16 mouse cellular contexts compared by ENCODE assay signal in genomic region chr3:84703083-84703810, GRCm38 (mm10). TPM values are rescaled to one million over a fixed set of nuclear protein-coding genes. Genes with fewer than 3 reads are reported as not detected.
DNase-seq lines count a peak whose midpoint lies in the region; ATAC-seq and TF ChIP-seq lines count a peak whose summit lies in the region.
"Had no signal": no experiment of that assay in that cellular context is flagged by ENCODE, and none has a peak within 500 bp of the region (broad histone marks: within the 10 kb centered on the region; RNA-seq: fewer than 3 reads in every experiment).

No protein-coding gene starts in this region.

- no peaks in the 10 kb centered on the region for H3K9me3 ChIP-seq in embryonic facial prominence, embryonic 14.5 days (ENCODE audit: control insufficient read depth, low read length)
- H3K9me3 ChIP-seq in embryonic facial prominence, embryonic 10.5 days, result peaks cover 4% of the 10 kb centered on the region; the same call in 1 of the 2 replicates
- peaks cover 4% of the 10 kb centered on the region; the same call in 1 of the 2 replicates for H3K9me3 ChIP-seq in liver, embryonic 12.5 days (replicated peaks)
- H3K9me3 ChIP-seq in midbrain, embryonic 11.5 days (ENCODE audit: control insufficient read depth, low read length), result no peaks in the 10 kb centered on the region; the same call in 1 of the 2 replicates
- H3K9me3 ChIP-seq: heart, embryonic 10.5 days; limb, embryonic 15.5 days had no signal

- ATAC-seq in embryonic facial prominence, embryonic 14.5 days (ENCODE audit: low read depth), result peak; percentile 44; the same call in 1 of the 2 replicates
- ATAC-seq in liver, embryonic 12.5 days, result peak; percentile 90
- no peak for ATAC-seq in midbrain, embryonic 11.5 days (ENCODE audit: low FRiP score)
- ATAC-seq: activated CD4-positive, CD25-positive, alpha-beta regulatory T cell, adult 4 months; forebrain, postnatal 0 days had no signal

- peak; percentile 70 for DNase-seq in embryonic facial prominence, embryonic 14.5 days (ENCODE audit: low spot score)
- no peak for DNase-seq in embryonic facial prominence, embryonic 10.5 days (ENCODE audit: low spot score)
- DNase-seq in urinary bladder, adult 2 months (ENCODE audit: low spot score), result no peak
- DNase-seq in urinary bladder, postnatal 10 days (ENCODE audit: low spot score), result no peak
- DNase-seq in midbrain, embryonic 11.5 days (ENCODE audit: low spot score, missing footprints), result no peak
- DNase-seq: forebrain, postnatal 0 days; gastrocnemius, postnatal 10 days; heart, postnatal 4 days; lung, postnatal 4 days; thymus, postnatal 25 days had no signal

- no peak overlapping the region for H3K4me2 ChIP-seq in embryonic facial prominence, embryonic 14.5 days (ENCODE audit: low read depth, low read length)
- H3K4me2 ChIP-seq in liver, embryonic 12.5 days, result peak overlapping the region; percentile 58
- H3K4me2 ChIP-seq in myocyte (ENCODE audit: low read depth), result peak overlapping the region; percentile 67
- H3K4me2 ChIP-seq in midbrain, embryonic 11.5 days, result no peak overlapping the region
- H3K4me2 ChIP-seq: limb, embryonic 15.5 days had no signal

- H3K79me2 ChIP-seq in myocyte (ENCODE audit: control insufficient read depth, insufficient read depth), result no peaks in the 10 kb centered on the region

- H3K36me3 ChIP-seq in embryonic facial prominence, embryonic 14.5 days (ENCODE audit: control insufficient read depth, insufficient read depth, low read length), result no peaks in the 10 kb centered on the region
- no peaks in the 10 kb centered on the region for H3K36me3 ChIP-seq in embryonic facial prominence, embryonic 10.5 days (replicated peaks)
- no peaks in the 10 kb centered on the region for H3K36me3 ChIP-seq in liver, embryonic 12.5 days
- H3K36me3 ChIP-seq in myocyte (ENCODE audit: control insufficient read depth, insufficient read depth), result no peaks in the 10 kb centered on the region
- no peaks in the 10 kb centered on the region for H3K36me3 ChIP-seq in midbrain, embryonic 11.5 days (ENCODE audit: control insufficient read depth, insufficient read depth, low read length)
- H3K36me3 ChIP-seq: heart, embryonic 10.5 days; limb, embryonic 15.5 days had no signal

- H3K4me3 ChIP-seq in embryonic facial prominence, embryonic 14.5 days (ENCODE audit: low read depth, low read length), result no peak overlapping the region
- H3K4me3 ChIP-seq in embryonic facial prominence, embryonic 10.5 days, result no peak overlapping the region
- no peak overlapping the region for H3K4me3 ChIP-seq in bone marrow macrophage, adult 2 months (ENCODE audit: insufficient read depth, low read length)
- 0 out of 2 replicates have a peak overlapping the region, but pooled peaks have one; percentile 4 for H3K4me3 ChIP-seq in liver, embryonic 12.5 days
- H3K4me3 ChIP-seq in myocyte, result no peak overlapping the region
- H3K4me3 ChIP-seq in midbrain, embryonic 11.5 days (ENCODE audit: low read depth, low read length), result no peak overlapping the region
- H3K4me3 ChIP-seq: heart, embryonic 10.5 days; limb, embryonic 15.5 days had no signal

- no peaks in the 10 kb centered on the region for H3K27me3 ChIP-seq in embryonic facial prominence, embryonic 14.5 days (replicated peaks; ENCODE audit: control insufficient read depth, insufficient read depth, low read length)
- no peaks in the 10 kb centered on the region for H3K27me3 ChIP-seq in embryonic facial prominence, embryonic 10.5 days (replicated peaks; ENCODE audit: low read depth, poor library complexity, severe bottlenecking)
- no peaks in the 10 kb centered on the region for H3K27me3 ChIP-seq in liver, embryonic 12.5 days (replicated peaks)
- no peaks in the 10 kb centered on the region for H3K27me3 ChIP-seq in myocyte (ENCODE audit: control insufficient read depth, insufficient read depth, insufficient read length)
- no peaks in the 10 kb centered on the region for H3K27me3 ChIP-seq in midbrain, embryonic 11.5 days (ENCODE audit: control insufficient read depth, insufficient read depth, low read length)
- H3K27me3 ChIP-seq: limb, embryonic 15.5 days had no signal

- H3K27ac ChIP-seq in embryonic facial prominence, embryonic 14.5 days (replicated peaks; ENCODE audit: low read depth, low read length), result no peak overlapping the region
- H3K27ac ChIP-seq in embryonic facial prominence, embryonic 10.5 days (replicated peaks), result no peak overlapping the region
- H3K27ac ChIP-seq in bone marrow macrophage, adult 2 months (ENCODE audit: insufficient read depth, low read depth, low read length), result peak overlapping the region; percentile 35; the same call in 1 of the 2 replicates
- H3K27ac ChIP-seq in liver, embryonic 12.5 days, result peak overlapping the region; percentile 64
- H3K27ac ChIP-seq in midbrain, embryonic 11.5 days (ENCODE audit: low read depth, low read length), result no peak overlapping the region
- H3K27ac ChIP-seq: heart, embryonic 10.5 days; limb, embryonic 15.5 days had no signal

- H3K4me1 ChIP-seq in embryonic facial prominence, embryonic 14.5 days (ENCODE audit: control insufficient read depth, insufficient read depth, low read length), result peaks cover 5% of the 10 kb centered on the region; the same call in 1 of the 2 replicates
- H3K4me1 ChIP-seq in embryonic facial prominence, embryonic 10.5 days, result peaks cover 4% of the 10 kb centered on the region; the same call in 1 of the 2 replicates
- H3K4me1 ChIP-seq in bone marrow macrophage, adult 2 months (ENCODE audit: control insufficient read depth, insufficient read depth, low read length), result peaks cover 19% of the 10 kb centered on the region
- peaks cover 35% of the 10 kb centered on the region for H3K4me1 ChIP-seq in liver, embryonic 12.5 days
- no peaks in the 10 kb centered on the region for H3K4me1 ChIP-seq in midbrain, embryonic 11.5 days (ENCODE audit: control insufficient read depth, insufficient read depth, low read length)

- no peak for TF ChIP-seq POLR2A in bone marrow macrophage, adult 2 months (IDR thresholded peaks at IDR 0.05; ENCODE audit: borderline replicate concordance, low read depth, low read length)
- no peak for TF ChIP-seq POLR2A in myocyte (IDR thresholded peaks at IDR 0.05; ENCODE audit: insufficient read length, low read depth)

- TF ChIP-seq CTCF in bone marrow macrophage, adult 2 months (IDR thresholded peaks at IDR 0.05; ENCODE audit: low read depth, low read length), result no peak

- 72% methylated on average over 11 of the region's 11 CpGs for WGBS in embryonic facial prominence, embryonic 14.5 days
- 86% methylated on average over 11 of the region's 11 CpGs for WGBS in embryonic facial prominence, embryonic 10.5 days
- 40% methylated on average over 11 of the region's 11 CpGs for WGBS in liver, embryonic 12.5 days (ENCODE audit: insufficient replicate concordance)
- 83% methylated on average over 11 of the region's 11 CpGs for WGBS in midbrain, embryonic 11.5 days

- no peak overlapping the region for H3ac ChIP-seq in myocyte (ENCODE audit: control insufficient read depth, insufficient read length)

- H3K9ac ChIP-seq in embryonic facial prominence, embryonic 14.5 days (ENCODE audit: low read depth, low read length), result no peak overlapping the region
- H3K9ac ChIP-seq in liver, embryonic 12.5 days, result no peak overlapping the region
- no peak overlapping the region for H3K9ac ChIP-seq in midbrain, embryonic 11.5 days (ENCODE audit: low read length)
- H3K9ac ChIP-seq: forebrain, postnatal 0 days; limb, embryonic 15.5 days had no signal

TF ChIP-seq in myocyte, 11 proteins besides CTCF, POLR2A, EP300 and RAD21:
- no peak for TF ChIP-seq CEBPB (IDR thresholded peaks at IDR 0.05; ENCODE audit: insufficient read depth, poor library complexity, severe bottlenecking)
- TF ChIP-seq MAX (IDR thresholded peaks at IDR 0.05; ENCODE audit: low read depth), result no peak
- no peak for TF ChIP-seq MYOD1 (IDR thresholded peaks at IDR 0.05; ENCODE audit: control insufficient read depth in 1 of 3, insufficient read length in 2 of 3, low read depth in 2 of 3)
- TF ChIP-seq REST (IDR thresholded peaks at IDR 0.05; ENCODE audit: insufficient read depth, insufficient read length), result no peak
- no peak for TF ChIP-seq TCF12 (IDR thresholded peaks at IDR 0.05; ENCODE audit: insufficient read depth, poor library complexity, severe bottlenecking)
- TF ChIP-seq MYOG (IDR thresholded peaks at IDR 0.05; ENCODE audit: control insufficient read depth in 1 of 3, insufficient read depth in 1 of 3, insufficient read length in 2 of 3, low read depth in 2 of 3), result no peak
- no peak for TF ChIP-seq SRF (IDR thresholded peaks at IDR 0.05; ENCODE audit: control insufficient read depth, insufficient read length, low read depth)
- TF ChIP-seq E2F4 (IDR thresholded peaks at IDR 0.05; ENCODE audit: insufficient read depth), result no peak
- TF ChIP-seq TCF3 (IDR thresholded peaks at IDR 0.05; ENCODE audit: insufficient read length, low read depth), result no peak
- TF ChIP-seq USF1 (IDR thresholded peaks at IDR 0.05; ENCODE audit: low read depth), result no peak
- no peak for TF ChIP-seq POLR2AphosphoS2 (IDR thresholded peaks at IDR 0.05; ENCODE audit: insufficient read length, low read depth)

RNA-seq across cellular contexts. Expression of gene Tmem154, which starts 37.3 kb away (rescaled TPM):
- 4.6 TPM in 2 replicates for polyA plus RNA-seq in embryonic facial prominence, embryonic 14.5 days (2014; fragmentation: Nextera tagmentation; extraction: Ambion mirVana)
- 0.14 and 0.42 TPM in 2 replicates for polyA plus RNA-seq in embryonic facial prominence, embryonic 10.5 days (2016; fragmentation: Nextera tagmentation; extraction: Ambion mirVana)
- 5.4 and 5.9 TPM in 2 replicates for polyA plus RNA-seq in bone marrow macrophage, adult 2 months (2012; ENCODE audit: insufficient read depth, insufficient read length, missing spikeins)
- 0.55 and 0.81 TPM in 2 replicates for polyA plus RNA-seq in liver, embryonic 12.5 days (2016; fragmentation: Nextera tagmentation; extraction: Ambion mirVana)
- polyA plus RNA-seq in myocyte (2012; fragmentation: generic; extraction: Trizol), result 0.16 TPM
- 37.8 and 40.6 TPM in 2 replicates for polyA plus RNA-seq in urinary bladder, adult 2 months (2012; rRNA removed)
- polyA plus RNA-seq in midbrain, embryonic 11.5 days (2014; fragmentation: Nextera tagmentation; extraction: Ambion mirVana), result 0.16 and 0.36 TPM in 2 replicates

Comparison
In these comparisons a context has a peak if more than half of its experiments do, and no peak if none do; other contexts are left out.
1. H3K27ac ChIP-seq: peak in bone marrow macrophage, adult 2 months (single experiment) and liver, embryonic 12.5 days (single experiment); none in embryonic facial prominence, embryonic 14.5 days (single experiment), embryonic facial prominence, embryonic 10.5 days (single experiment) and midbrain, embryonic 11.5 days (single experiment).
2. H3K4me2 ChIP-seq: peak in liver, embryonic 12.5 days (single experiment) and myocyte (single experiment); none in embryonic facial prominence, embryonic 14.5 days (single experiment) and midbrain, embryonic 11.5 days (single experiment).